Mouse (Mus musculus) megakaryocyte, adult 5-6 weeks (primary cell): ENCODE data around the gene Ccdc97. TPM values are rescaled to one million over a fixed set of nuclear protein-coding genes. Genes with fewer than 3 reads are reported as not detected.
"Not testable (repeated sequence)": the region's sequence is repeated elsewhere in the genome, so short reads cannot be mapped to it uniquely, and the experiment has no call there.

Experiments
- ATAC-seq: 2 replicates; pipeline ENCODE4 v1.8.0; 2016; ENCODE audit warnings: mild to moderate bottlenecking, inconsistent platforms; ENCODE audit not compliant: poor library complexity, severe bottlenecking
- total RNA-seq, 2 experiments: library from RNA; stranded (forward) in 1 of 2; stranded (reverse) in 1 of 2; fragments of 153-499, 151-499 nt in 1 of 2; fragments of 221-1000, 200-1000 nt in 1 of 2; gene quantifications; 2 replicates each; pipeline versions ENCODE4 v1.2.3 to v1.2.4; 2015 to 2017

The Ccdc97 gene
- total RNA-seq, 2 experiments from 2014 or later, result 18.3 to 30.5 TPM

- not testable (repeated sequence) for ATAC-seq
Observed at GRCm38 (mm10) chr7:25721776-25722175, 2.9 kb upstream of the Ccdc97 start.

DNA sequence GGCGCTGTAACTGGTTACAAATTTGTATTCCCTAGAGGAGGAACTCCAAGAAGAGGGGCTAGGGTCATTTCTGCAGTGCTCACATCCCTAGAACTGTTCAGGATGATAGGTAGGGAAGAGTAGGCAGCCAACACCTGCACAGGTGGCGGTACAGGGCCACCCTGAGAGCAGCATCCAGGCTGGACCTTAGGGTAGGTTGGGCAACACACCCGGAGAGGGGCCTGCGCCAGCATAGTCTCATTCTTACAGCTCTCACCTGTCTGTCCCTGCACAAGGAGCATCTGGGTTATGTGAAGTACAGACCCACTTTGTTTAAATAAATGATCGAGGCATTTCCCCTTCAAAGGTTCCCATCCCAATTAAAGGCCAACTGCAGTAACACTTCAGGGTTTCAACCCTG, 1.9 kb upstream of the Ccdc97 start:
- no peak for ATAC-seq

DNA sequence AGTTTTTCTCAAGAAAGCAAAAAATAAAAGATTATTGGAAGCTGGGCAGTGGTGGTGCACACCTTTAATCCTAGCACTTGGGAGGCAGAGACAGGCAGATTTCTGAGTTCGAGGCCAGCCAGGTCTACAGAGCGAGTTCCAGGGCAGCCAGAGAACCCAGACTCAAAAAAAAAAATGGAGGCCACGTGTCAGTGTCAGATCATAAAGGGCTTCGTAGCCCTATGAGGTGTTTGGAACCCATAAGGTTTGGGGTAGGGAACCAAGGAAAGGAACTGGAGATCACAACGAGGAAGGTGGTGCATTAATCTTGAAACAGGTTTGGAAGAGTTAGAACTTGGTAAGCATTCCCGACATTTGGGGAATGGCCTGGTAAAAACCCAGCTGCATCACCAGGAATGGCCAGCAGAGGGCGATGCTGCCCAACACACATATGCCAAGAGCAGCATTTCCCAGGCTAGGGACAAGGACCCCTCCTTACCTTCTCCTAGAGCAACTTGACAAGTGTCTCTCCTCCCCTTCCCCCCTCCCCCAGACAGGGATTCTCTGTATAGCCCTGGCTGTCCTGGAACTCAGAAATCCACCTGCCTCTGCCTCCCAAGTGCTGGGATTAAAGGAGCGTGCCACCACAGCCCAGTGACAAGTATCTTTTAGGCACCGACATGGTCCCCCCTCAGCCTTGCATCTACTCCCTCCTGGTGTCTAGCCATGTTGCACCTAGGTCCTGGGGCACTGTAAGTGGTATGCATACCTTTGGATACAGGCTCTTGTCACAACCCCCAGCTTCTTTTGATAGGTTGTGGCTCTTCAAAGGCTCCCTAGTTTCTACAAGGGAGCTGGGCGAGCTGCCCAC, 1.1 kb upstream of the Ccdc97 start:
- ATAC-seq, result peak; percentile 45; the same call in 1 of the 2 replicates

- no peak for ATAC-seq
Observed at GRCm38 (mm10) chr7:25717478-25717877, 1.4 kb downstream of the Ccdc97 start.

DNA sequence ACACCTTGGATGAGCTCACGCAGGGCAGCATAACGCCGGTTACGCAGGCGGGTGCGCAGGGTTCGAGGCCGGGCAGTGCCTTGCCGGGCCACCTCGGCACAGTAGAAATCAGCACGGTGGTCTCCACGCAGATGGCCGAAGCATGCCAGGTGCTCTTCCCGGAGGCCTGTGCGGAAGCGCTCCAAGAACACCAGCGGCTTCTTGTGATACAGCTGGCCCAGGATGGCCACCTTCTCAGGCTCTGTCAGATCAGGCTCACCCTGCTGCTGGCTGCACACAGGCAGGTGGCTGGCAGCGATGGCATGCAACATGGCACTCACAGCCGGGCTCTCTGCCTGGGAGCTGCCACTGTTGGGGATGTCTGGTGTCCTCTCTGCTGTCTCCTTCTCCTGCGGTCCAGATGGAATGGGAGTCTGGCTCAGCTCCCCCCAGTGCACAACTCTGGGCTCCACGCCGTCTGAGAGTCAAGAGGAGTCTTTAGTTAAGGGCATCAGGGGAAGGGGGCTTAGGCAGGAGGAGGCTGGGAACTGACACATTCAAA, 3.1 kb downstream of the Ccdc97 start:
- ATAC-seq, result no peak

DNA sequence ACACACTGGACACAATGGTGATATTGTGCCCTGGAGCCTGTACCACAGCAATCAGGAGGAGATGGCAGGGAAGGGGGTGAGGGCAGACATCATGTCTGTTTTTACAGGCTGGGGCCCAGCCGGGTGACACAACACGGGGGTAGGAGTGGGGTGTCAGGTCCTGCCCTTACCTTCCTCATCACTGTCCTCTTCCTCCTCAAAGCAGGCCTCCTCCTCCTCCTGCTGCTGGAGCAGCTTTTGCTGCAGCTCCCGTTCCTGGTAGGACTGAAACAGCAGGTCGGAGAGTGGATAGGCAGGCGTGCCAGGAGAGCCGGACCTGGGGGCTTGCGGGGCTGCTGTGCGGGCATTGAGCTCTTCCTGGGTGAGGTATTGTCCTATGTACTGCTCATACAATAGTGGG, 4.3 kb downstream of the Ccdc97 start:
- ATAC-seq, result no peak

DNA sequence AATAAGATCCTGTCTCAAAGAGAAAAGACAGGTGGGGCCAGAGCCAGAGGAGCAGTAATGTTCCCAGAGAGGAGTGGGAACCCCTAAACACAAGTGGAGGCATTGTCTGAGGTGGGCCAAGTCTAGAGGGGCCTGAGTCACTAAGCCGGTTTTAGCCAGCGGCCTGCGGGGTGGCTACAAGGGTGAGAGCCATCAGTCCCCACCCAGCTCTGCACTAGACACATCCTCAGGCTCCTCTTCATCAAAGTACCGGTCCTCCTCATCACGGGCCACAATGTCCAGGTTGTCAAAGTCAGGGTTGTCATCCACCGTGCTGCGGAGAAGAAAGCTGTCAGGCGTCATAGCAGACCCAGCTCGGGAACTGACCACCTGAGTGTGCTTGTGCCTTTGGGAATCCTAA, 6.1 kb downstream of the Ccdc97 start:
- no peak for ATAC-seq

DNA sequence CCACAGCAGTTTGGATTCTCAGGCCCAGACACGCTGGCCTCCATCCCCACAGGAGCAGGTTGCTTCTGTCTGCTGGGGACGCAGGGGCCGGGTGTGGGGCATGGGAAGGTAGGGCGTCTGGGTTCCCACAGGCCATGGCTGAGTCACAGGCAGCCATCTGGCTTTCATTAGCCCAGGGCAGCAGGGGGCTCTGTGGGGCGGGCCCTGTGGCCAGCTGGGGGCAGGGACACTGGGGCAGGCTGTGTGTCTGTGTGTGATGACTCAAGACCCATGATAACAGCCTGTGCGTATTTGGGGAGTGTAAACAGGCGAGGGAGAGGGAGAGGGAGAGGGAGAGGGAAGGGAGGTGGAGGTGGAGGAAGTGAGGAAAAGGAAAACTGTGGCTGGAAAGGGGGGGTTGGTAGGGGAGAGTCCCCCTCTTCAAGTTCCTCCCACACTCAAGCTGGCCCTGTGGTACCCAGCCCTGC, 7.1 kb downstream of the Ccdc97 start:
- ATAC-seq, result peak; percentile 36

- no peak for ATAC-seq
Observed at GRCm38 (mm10) chr7:25711165-25711564, 7.7 kb downstream of the Ccdc97 start.

GRCm38 (mm10) chr7:25710519-25711130, 8.3 kb downstream of the Ccdc97 start:
- no peak for ATAC-seq

DNA sequence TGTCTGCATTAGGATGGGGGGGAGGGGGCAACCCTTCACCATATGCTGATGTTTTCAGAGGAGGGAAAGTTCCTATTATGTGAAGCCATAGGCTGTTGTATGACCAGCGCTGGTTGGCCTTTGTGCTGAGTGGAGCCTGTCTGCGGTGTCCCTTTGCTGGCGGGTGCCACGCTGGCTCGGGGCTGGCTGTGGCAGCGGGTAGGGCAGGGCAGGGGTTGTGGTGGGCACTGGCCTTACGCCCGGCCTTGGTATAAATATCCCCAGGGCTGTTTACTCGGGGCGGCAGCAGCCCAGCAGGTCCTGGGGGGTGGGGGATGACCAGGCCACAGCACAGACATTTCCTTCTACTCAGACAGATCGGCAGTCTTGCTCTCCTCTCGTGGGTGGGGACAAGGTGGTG, 8.9 kb downstream of the Ccdc97 start:
- no peak for ATAC-seq

GRCm38 (mm10) chr7:25707581-25708292, 11.2 kb downstream of the Ccdc97 start:
- peak; percentile 16 for ATAC-seq

GRCm38 (mm10) chr7:25706578-25707170, 12.2 kb downstream of the Ccdc97 start:
- peak; percentile 69 for ATAC-seq

DNA sequence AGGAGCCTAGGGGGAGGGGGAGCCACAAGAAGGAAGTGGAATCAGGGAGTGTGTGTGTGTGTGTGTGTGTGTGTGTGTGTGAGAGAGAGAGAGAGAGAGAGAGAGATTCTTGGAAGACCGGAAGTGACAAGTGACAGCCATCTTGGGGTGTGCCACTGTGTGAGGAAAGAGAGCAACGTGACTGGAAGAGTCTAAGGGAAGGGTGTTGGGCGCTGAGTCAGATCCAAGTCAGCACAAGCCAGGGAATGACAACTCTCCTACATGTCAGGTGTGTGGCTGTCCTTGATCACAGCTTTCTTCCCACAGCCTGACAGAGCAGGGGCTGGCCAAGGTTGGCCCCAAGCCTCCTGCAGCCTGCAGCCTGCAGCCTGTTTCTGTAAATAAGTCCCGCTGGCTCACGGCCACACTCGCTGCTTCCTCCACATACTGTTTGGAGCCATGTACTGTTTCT, 13.1 kb downstream of the Ccdc97 start:
- peak; percentile 38 for ATAC-seq

- no peak for ATAC-seq
Observed at GRCm38 (mm10) chr7:25704716-25705364, 14.0 kb downstream of the Ccdc97 start.

DNA sequence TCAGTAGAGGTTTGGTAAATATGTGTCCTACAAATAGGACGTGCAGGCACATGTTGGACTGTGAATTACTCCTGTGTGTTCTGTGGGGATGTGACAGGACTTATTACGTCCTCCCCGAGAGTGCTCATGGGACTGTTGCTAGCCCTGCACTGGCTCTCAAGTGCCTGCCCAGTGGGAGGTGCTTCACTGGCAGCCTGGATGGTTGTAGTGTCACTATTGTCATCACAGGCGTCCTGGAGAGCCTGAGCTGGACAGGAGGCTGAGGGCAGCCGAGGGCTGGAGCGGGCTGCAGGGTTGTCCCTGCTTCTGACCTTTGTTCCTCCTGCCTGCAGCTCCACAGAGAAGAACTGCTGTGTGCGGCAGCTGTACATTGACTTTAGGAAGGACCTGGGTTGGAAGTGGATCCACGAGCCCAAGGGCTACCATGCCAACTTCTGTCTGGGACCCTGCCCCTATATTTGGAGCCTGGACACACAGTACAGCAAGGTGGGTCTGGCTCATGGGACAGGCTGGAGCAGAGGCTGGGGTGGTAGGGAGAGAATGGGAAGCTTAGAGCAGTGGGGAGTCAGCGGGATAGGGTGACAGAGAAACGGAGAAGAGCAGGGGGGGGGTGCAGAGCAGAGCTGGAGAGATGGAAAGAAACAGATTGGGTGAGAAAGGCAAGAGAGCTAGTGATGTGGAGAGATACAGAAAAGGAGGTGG, 14.9 kb downstream of the Ccdc97 start:
- no peak for ATAC-seq

GRCm38 (mm10) chr7:25702350-25702749, 16.5 kb downstream of the Ccdc97 start:
- ATAC-seq, result no peak

- ATAC-seq, result no peak
Observed at GRCm38 (mm10) chr7:25700732-25701131, 18.2 kb downstream of the Ccdc97 start.

DNA sequence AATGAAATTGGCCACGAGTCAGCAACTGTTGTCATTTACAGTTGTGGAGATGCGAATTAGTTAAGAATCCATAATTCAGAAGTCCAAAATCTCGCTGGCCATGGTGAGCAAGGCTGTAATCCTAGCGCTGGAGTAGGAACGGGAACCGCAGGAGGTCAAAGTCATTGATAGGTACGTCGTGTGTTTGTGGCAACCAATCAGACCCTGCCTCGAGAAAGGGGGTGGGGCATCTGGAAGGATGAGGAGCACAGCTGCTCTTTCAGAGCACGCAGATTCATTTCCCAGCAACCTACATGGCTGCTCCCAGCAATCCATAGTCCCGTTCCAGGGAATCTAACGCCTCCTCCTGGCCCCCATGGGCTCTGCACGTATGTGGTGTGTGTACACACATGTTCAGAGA, 19.0 kb downstream of the Ccdc97 start:
- no peak for ATAC-seq

GRCm38 (mm10) chr7:25694104-25694503, 24.8 kb downstream of the Ccdc97 start:
- ATAC-seq, result no peak
